Mouse (Mus musculus): Measurements from ENCODE around the gene Tmem205. TPM values are rescaled to one million over a fixed set of nuclear protein-coding genes. Genes with fewer than 3 reads are reported as not detected.

Gene Tmem205
- polyA plus RNA-seq, 1 experiment from 2014 or later = 37.0 TPM

DNA sequence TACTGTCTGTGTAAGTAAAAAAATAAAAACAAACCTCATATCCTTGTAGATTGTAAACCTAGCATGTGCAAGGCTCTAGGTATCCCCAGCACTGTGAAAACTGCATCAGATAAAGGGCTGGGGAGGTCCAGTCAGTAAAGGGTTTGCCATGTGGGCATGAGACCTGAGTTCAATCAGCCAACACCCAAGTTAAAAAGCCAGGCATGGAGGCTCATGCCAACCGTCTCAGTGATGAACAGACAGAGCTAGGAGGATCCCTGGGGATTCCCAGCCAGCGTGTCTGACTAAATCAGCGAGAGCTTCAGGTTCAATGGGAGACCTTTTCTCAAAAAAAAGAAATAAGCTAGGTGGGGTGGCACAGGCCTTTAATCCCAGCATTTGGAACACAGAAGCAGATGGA lies 2.3 kb downstream of the Tmem205 start:
- no peak overlapping the region for H3K4me3 ChIP-seq
- H3K4me2 ChIP-seq (replicated peaks) = no peak overlapping the region
- peaks cover 11% of the 10 kb centered on the region for H3K4me1 ChIP-seq
- no peak overlapping the region for H3K9ac ChIP-seq
- no peak overlapping the region for H3K27ac ChIP-seq
- WGBS = 80% methylated on average over 3 of the region's 3 CpGs
- 0 out of 2 replicates have a peak, but pooled peaks cover 3% of the 10 kb centered on the region for H3K36me3 ChIP-seq
- H3K9me3 ChIP-seq (replicated peaks) = no peaks in the 10 kb centered on the region
- ATAC-seq (ENCODE audit: low FRiP score) = no peak
- H3K27me3 ChIP-seq = no peaks in the 10 kb centered on the region

DNA sequence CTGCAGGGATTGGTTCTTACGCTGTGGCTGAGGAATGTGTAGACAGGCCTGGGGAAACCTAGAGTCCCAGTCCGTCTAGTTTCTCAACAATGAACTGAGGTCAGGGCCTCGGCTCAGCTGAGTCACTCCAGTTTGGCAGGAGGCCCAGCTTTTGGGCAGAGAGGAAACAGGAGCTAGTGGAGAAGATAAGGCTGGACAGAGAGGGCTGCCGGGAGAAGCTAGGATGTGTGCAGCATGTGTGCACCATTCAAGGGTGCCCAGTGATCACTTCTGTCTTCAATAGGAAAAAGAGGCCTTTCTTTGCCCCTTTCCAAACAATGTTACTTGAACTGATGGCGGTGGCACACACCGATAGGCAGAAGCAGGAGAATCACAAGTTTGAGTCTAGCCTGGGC lies 3.3 kb downstream of the Tmem205 start:
- no peak overlapping the region for H3K4me2 ChIP-seq (replicated peaks)
- no peaks in the 10 kb centered on the region for H3K9me3 ChIP-seq (replicated peaks)
- no peak overlapping the region for H3K4me3 ChIP-seq
- no peaks in the 10 kb centered on the region for H3K27me3 ChIP-seq
- no peak for ATAC-seq (ENCODE audit: low FRiP score)
- H3K27ac ChIP-seq = no peak overlapping the region
- H3K9ac ChIP-seq = no peak overlapping the region
- 72% methylated on average over 6 of the region's 6 CpGs for whole genome bisulfite sequencing
- H3K4me1 ChIP-seq = peaks cover 11% of the 10 kb centered on the region
- H3K36me3 ChIP-seq = 0 out of 2 replicates have a peak, but pooled peaks cover 3% of the 10 kb centered on the region

DNA sequence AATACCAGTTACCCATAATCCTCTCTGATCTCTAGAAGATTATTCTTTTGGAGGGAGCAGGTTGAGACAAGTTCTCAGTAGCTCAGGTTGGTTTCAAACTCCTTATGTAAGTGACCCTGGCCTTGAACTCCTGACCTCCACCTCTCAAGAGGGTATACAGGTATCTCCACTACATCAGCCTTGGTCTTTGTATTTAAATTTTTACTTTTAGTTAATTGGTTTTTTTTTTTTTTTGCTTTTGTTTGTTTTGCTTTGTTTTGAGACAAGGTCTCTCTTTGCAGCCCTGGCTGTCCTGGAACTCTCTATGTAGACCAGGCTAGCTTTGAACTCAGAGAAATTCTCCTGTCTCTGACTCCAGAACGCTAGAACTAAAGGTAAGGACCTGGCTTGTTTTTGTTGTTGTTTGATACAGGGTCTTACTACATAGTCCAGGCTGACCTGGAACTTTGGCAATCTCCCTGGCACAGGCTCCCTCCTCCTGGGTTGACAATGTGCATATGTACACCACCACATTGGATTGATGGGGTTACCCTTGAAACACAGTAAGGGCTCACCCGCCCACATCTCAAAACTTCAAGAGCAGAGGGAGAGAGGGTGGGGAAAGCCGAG lies 3.8 kb downstream of the Tmem205 start:
- Histone ChIP-seq H3K36me3 (0 out of 2 replicates have a peak, but pooled peaks cover 3% of the 10 kb centered on the region), H3K9me3 (replicated peaks) (no peaks in the 10 kb centered on the region), H3K4me2 (replicated peaks) (no peak overlapping the region), H3K27me3 (no peaks in the 10 kb centered on the region), H3K4me3 (no peak overlapping the region), H3K9ac (no peak overlapping the region), H3K4me1 (peaks cover 11% of the 10 kb centered on the region), H3K27ac (no peak overlapping the region)
- 75% methylated on average over 3 of the region's 3 CpGs for WGBS
- ATAC-seq (ENCODE audit: low FRiP score) = no peak

DNA sequence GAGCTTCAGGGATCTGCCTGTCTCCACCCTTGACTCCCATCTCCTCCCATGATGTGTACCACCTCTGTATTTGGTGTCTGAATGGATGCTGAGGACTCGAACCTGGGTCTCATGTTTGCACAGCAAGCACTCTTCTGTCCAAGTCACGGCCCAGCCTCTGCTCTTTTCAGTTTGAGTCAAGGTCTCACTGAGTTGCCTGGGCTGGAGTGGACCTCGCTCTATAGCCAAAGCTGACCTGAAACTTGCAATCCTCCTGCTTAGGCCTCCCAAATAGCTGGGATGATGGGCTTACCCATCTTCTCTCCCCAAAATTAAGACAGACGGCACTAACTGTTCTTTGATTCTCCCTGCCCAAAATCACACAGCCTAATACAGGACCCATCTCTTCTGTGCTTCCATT lies 4.3 kb downstream of the Tmem205 start:
- H3K27ac ChIP-seq = no peak overlapping the region
- H3K9me3 ChIP-seq (replicated peaks) = no peaks in the 10 kb centered on the region
- no peaks in the 10 kb centered on the region for H3K27me3 ChIP-seq
- no peak overlapping the region for H3K4me3 ChIP-seq
- peaks cover 11% of the 10 kb centered on the region for H3K4me1 ChIP-seq
- 0 out of 2 replicates have a peak, but pooled peaks cover 3% of the 10 kb centered on the region for H3K36me3 ChIP-seq
- ATAC-seq (ENCODE audit: low FRiP score) = no peak
- 87% methylated on average over 4 of the region's 4 CpGs for WGBS
- no peak overlapping the region for H3K4me2 ChIP-seq (replicated peaks)
- no peak overlapping the region for H3K9ac ChIP-seq

DNA sequence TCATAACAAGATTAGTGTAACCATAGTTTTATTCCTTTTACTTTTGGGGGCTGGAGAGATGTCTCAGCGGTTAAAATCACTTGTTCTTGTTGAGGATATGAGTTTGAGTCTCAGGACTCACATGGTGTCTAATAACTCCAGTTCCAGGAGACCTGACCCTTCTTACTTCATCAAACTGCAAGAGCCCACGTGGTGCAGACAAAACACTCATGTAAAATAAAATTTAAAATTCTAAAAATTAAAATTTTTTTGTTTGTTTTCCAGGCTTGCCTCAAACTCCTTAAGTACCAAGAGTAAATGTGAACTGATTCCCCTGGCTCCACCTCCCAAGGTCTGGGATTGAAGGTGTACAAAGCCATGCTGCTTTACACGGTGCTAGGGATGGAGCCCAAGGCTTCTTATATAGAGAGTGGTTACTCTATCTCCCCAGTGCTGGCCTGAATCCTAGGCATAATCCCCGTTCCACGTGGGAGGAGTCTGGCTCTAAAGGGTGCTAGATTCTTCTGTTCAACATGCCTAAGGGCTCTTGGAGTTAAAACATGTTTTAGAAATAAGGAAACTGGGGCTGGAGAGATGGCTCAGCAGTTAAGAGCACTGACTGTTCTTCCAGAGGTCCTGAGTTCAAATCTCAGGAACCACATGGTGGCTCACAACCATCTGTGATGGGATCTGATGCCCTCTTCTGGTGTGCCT lies 8.5 kb downstream of the Tmem205 start:
- WGBS = 25% methylated on average over 5 of the region's 5 CpGs
- H3K9me3 ChIP-seq (replicated peaks) = no peaks in the 10 kb centered on the region

DNA sequence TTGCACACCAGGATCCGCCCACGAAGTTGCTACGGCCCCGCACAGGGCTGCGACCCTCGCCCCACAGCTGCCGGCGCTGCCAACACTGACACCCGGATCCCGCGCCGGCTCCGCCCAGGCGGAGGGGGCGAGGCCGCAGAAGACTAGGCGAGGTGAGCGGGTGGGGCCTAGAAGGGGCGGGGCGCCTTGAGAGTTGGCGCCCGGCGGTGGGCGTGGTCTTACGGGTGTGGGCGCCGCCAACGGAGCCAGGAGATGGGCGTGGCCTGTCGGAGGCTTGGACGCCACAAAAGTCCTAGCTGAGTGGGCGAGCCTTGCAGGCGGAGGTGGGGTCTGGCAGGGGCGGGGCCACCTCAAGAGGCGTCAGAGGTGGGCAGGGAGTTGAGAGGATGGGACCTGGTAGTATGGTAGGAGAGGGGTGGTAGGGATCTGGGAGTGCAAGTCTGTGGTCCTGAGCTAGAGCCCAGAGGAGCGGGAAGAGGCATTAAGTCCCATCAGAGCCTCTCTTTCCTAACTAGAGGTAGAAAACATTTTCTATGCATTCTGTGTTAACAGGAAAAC lies 9.2 kb downstream of the Tmem205 start, which contains the start of gene Rab3d:
TSS of gene Rab3d (minus strand) at position 158 of the 558 bp plus-strand sequence.
- peak within 1 kb of the TSS; percentile 73 for H3K9ac ChIP-seq
- H3K9me3 ChIP-seq (replicated peaks) = no peaks in the 10 kb centered on the region
- peak within 1 kb of the TSS; percentile 95 for H3K4me2 ChIP-seq (replicated peaks)
- peak within 1 kb of the TSS; percentile 64 for H3K4me3 ChIP-seq
- 0 out of 2 replicates have a peak, but pooled peaks cover 6% of the 10 kb centered on the region for H3K4me1 ChIP-seq
- H3K27me3 ChIP-seq = peaks cover 28% of the 10 kb centered on the region; the same call in 1 of the 2 replicates
- ATAC-seq (ENCODE audit: low FRiP score) = peak; percentile 93
- H3K36me3 ChIP-seq = no peaks in the 10 kb centered on the region
- WGBS = under 1% methylated on average over 35 of the region's 36 CpGs
- H3K27ac ChIP-seq = peak within 1 kb of the TSS; percentile 55

More for the DNA sequence above, 8.5 kb downstream of the Tmem205 start:
- peaks cover 28% of the 10 kb centered on the region; the same call in 1 of the 2 replicates for H3K27me3 ChIP-seq
- H3K4me3 ChIP-seq = no peak overlapping the region
- H3K27ac ChIP-seq = no peak overlapping the region
- 0 out of 2 replicates have a peak, but pooled peaks cover 6% of the 10 kb centered on the region for H3K4me1 ChIP-seq
- peak overlapping the region; percentile 95 for H3K4me2 ChIP-seq (replicated peaks)
- no peak overlapping the region for H3K9ac ChIP-seq
- no peaks in the 10 kb centered on the region for H3K36me3 ChIP-seq
- ATAC-seq (ENCODE audit: low FRiP score) = no peak

DNA sequence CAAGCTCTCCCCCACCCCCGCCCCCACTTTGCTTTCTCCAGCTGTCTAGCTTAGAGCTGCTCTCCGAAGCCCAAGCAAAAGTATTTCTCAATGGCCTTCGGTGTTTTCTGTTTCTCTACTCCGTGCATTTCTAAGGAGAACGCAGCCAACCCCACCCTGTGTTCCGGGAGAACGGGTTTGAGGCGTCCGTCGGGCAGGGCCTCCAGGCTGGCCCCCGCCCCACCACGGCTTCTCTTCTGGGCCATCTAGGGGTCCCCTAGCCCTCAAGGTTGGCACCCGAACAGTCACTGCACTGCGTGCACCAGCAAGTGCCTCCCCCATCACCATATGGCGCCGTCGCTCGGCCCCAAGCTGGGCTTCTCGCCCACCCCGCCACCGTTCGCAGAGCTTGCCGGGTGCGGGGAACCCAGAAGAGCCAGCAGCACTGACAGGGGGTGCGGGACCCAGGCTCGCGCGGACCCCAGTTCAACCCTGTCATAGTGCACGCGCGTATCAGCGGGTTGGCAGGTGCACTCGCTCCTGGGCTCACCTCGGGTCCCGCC lies 9.8 kb downstream of the Tmem205 start:
- peak; percentile 81 for ATAC-seq (ENCODE audit: low FRiP score)
- Histone ChIP-seq H3K4me1 (0 out of 2 replicates have a peak, but pooled peaks cover 6% of the 10 kb centered on the region), H3K27me3 (peaks cover 28% of the 10 kb centered on the region; the same call in 1 of the 2 replicates), H3K9me3 (replicated peaks) (no peaks in the 10 kb centered on the region), H3K36me3 (no peaks in the 10 kb centered on the region), H3K27ac (peak overlapping the region; percentile 55), H3K9ac (peak overlapping the region; percentile 73), H3K4me3 (peak overlapping the region; percentile 64), H3K4me2 (replicated peaks) (peak overlapping the region; percentile 95)
- 2% methylated on average over 35 of the region's 35 CpGs for WGBS

DNA sequence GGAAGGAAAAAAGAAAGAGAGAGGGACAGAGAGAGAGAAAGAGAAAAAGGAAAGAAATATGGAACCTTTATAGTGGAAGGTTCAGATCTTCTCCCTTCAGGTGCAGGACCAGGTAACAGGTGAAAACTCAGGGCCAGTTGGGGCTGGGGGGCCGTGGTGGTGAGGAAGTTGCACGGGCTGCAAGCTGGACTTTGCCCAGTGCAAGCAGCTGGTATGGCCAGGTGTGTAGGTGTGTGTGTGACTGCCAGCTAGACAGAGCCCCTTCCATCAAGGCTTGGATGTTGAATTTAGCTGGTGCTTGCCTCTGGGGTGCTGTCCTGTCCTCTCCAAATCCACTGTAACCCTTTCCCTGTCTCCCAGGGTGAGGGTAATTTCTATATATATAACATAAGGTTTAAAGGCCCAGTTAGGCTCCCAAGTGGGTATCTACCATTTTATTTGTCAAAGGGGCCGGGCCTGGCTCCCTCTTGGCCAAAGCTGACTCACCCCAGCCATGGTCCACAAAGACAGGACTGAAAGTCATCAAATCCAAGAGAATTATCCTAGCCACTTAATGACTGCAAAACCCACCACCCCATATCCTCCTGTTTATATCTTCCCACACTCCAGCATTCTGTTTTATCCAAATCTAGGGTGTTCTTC lies 10.4 kb downstream of the Tmem205 start:
- no peak overlapping the region for H3K27ac ChIP-seq
- H3K4me2 ChIP-seq (replicated peaks) = peak overlapping the region; percentile 95
- 77% methylated on average over 3 of the region's 3 CpGs for WGBS
- no peak for ATAC-seq (ENCODE audit: low FRiP score)
- no peaks in the 10 kb centered on the region for H3K9me3 ChIP-seq (replicated peaks)
- no peaks in the 10 kb centered on the region for H3K36me3 ChIP-seq
- peak overlapping the region; percentile 64 for H3K4me3 ChIP-seq
- H3K9ac ChIP-seq = peak overlapping the region; percentile 73
- peaks cover 28% of the 10 kb centered on the region; the same call in 1 of the 2 replicates for H3K27me3 ChIP-seq
- 0 out of 2 replicates have a peak, but pooled peaks cover 6% of the 10 kb centered on the region for H3K4me1 ChIP-seq

DNA sequence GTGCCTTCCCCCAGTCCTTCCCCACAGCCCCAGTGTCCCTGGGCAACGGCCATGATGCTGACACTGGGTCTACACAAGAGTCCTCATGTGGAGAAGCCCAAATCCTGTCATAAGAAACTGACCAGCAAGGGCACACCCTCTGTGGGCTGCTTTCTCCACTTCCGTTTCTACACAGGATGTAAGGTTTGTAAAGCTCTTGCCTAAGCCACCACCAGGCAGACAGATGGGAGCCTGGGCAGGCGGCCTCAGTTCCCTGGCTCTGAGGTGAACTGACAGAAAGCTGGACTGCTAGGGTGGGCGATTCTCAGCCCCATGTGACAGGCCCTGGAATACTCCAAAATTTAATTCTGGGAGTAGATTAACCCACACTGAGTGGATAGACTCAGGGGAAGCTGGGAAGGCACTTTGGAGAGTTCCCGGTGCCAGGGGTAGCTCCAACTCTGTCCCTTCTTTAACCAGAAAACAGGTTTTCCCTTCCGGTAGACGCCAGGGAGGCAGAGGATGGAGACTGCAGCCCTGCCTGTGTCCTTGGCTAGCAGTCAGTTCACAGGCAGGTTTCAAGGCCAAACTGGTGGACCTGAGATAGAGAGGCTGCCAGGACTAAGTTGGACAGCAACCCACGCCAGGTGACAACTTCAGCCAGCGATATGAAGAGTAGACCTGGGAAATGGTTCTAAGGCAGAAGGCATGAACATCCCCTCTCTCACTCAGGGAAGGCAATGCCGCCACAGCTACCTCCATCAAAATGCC lies 17.7 kb downstream of the Tmem205 start:
- no peak for ATAC-seq (ENCODE audit: low FRiP score)
- WGBS = 85% methylated on average over 10 of the region's 10 CpGs
- H3K9me3 ChIP-seq (replicated peaks) = no peaks in the 10 kb centered on the region

DNA sequence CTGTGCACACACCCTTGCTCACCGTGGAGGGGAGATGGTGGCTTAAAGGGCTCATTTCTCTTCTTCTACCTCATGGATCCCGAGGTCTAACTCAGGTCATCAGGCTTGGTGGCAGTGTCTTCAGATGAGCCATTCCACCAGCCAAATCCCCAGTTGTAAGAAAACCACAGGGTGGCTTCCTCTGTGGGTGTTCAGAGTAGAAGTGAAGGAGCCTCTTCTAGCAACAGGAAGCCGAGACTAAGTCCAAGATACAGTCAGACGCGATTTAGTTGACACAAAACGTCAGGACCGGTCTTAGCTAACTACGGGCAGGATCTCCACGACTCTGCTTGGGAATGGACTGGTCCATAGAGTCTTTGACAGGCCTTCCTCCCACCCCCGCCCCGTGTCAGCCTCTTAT lies 19.1 kb downstream of the Tmem205 start:
- ATAC-seq (ENCODE audit: low FRiP score) = no peak
- Histone ChIP-seq H3K4me3 (no peak overlapping the region), H3K4me2 (replicated peaks) (no peak overlapping the region), H3K4me1 (no peaks in the 10 kb centered on the region), H3K27ac (no peak overlapping the region), H3K9ac (no peak overlapping the region), H3K27me3 (no peaks in the 10 kb centered on the region; the same call in 1 of the 2 replicates), H3K36me3 (no peaks in the 10 kb centered on the region), H3K9me3 (replicated peaks) (no peaks in the 10 kb centered on the region)
- 81% methylated on average over 11 of the region's 11 CpGs for WGBS

More for the DNA sequence above, 17.7 kb downstream of the Tmem205 start:
- no peaks in the 10 kb centered on the region for H3K36me3 ChIP-seq
- no peak overlapping the region for H3K4me2 ChIP-seq (replicated peaks)
- H3K27ac ChIP-seq = no peak overlapping the region
- H3K9ac ChIP-seq = no peak overlapping the region
- H3K27me3 ChIP-seq = peaks cover under 1% of the 10 kb centered on the region; the same call in 1 of the 2 replicates
- no peak overlapping the region for H3K4me3 ChIP-seq
- H3K4me1 ChIP-seq = no peaks in the 10 kb centered on the region

DNA sequence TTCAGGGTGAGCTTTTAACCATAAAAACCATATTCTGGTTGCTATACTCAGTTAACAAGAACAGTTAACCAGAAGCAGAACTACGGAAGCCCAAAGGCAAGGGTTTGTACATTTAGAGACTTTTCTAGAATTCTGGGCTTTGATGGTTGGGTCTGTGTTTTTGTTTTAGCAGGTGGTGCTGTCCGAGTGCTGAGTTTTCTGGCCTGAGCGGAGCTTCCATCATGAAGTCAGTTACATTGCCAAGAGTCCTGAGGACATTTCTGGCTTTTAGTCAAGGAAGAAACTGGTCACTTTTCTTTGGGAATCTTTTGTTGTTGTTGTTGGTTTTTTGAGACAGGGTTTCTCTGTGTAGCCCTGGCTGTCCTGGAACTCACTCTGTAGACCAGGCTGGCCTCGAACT lies 23.3 kb downstream of the Tmem205 start:
- Histone ChIP-seq H3K36me3 (no peaks in the 10 kb centered on the region), H3K9me3 (replicated peaks) (no peaks in the 10 kb centered on the region), H3K9ac (no peak overlapping the region), H3K4me1 (no peaks in the 10 kb centered on the region; the same call in 1 of the 2 replicates), H3K27ac (no peak overlapping the region), H3K4me3 (no peak overlapping the region), H3K4me2 (replicated peaks) (no peak overlapping the region), H3K27me3 (peaks cover 13% of the 10 kb centered on the region)
- WGBS = 89% methylated on average over 4 of the region's 4 CpGs
- ATAC-seq (ENCODE audit: low FRiP score) = no peak

Measured in hindbrain, embryonic 12.5 days (tissue).